Mouse (Mus musculus): Measurements from ENCODE around the gene Zdhhc21. TPM values are rescaled to one million over a fixed set of nuclear protein-coding genes. Genes with fewer than 3 reads are reported as not detected.

Zdhhc21 gene
- polyA plus RNA-seq (2021) = 9.0 TPM

DNA sequence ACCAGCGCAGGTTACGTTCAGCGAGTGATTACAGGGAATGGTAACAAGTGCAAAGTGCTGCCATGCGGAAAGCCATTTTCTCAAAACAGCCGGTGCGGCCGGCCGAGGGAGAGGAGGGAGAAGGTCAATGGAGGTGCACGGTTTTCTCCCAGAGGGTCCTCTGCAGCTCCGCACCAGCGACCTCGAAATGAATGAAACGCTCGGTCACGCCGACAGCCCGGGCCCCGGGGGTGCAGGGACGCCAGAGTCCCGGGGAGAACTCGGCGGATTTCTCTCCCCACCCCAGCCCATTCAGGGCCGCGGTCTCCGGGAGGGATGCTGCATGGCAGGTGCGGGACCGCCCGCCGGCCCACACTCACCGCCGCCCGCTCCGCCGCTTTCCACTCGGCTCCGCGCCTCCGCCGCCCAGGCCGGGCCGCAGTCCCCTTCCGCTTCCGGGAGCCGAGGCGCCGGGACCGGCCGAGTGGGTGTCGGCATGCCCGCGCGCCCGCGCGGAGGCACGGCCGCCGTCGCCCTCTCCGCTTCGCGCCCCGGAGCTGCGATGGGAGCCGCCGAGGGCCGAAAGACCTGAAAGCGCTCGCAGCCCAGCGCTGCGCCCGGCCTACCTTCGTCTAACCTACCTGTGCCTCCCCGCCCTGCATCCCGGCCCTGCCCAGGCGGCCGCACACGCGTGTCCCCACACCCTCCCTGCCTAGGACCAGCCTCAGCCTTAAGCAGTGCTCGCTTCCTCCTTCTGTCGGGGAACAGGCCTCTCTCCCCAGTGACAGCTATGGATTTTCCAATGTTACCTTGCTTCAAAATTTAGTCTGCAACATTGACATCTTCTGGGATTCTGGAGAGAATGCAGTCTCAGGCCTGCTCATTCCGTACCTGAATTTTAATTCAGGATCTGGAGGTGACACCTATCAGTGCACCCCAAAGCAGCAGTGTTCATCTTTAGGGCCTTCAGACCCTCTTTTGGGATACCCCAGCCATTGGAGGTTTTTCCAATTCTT lies at the start of gene Zdhhc21:
Gene Zdhhc21 (minus strand): TSS at position 828 of the 995 bp plus-strand sequence.
- ATAC-seq = peak; percentile 80
- H3K27me3 ChIP-seq = no peaks in the 10 kb centered on the region
- ChIA-PET POLR2A (no interaction called here), CTCF (no interaction called here)
- no peak for TF ChIP-seq CTCF (IDR thresholded peaks at IDR 0.05)
- in situ Hi-C loops (cut with MboI; ENCODE audit: low pct_unique_long_range_greater_than_20kb) = no loop called here
- no peak for DNase-seq (ENCODE audit: low read depth, low spot score)

DNA sequence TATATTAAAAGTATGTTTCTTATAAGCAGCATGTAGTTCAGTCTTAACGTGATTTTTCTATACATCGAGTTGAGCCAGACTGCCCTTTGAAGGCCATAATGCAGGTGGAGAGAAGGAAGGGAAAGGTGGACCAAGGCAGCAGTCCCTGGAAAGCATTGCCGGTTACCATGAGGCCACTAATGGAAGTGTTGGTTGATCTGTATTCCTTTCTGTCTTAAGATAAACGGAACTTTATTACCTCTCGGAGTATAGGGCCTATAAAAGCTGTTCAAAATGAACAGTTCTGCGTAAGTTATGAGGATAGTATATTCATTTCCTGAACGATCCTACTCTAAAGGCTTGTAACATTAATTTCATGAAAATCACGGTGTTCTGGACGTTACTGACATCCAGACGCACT lies 35.5 kb upstream of the Zdhhc21 start:
- H3K27me3 ChIP-seq = no peaks in the 10 kb centered on the region
- ChIA-PET CTCF (no interaction called here), POLR2A (no interaction called here)
- in situ Hi-C loops (cut with MboI; ENCODE audit: low pct_unique_long_range_greater_than_20kb) = no loop called here
- ATAC-seq (no peak), DNase-seq (ENCODE audit: low read depth, low spot score) (no peak)
- no peak for TF ChIP-seq CTCF (IDR thresholded peaks at IDR 0.05)

- POLR2A ChIA-PET = no interaction called here
- ATAC-seq (no peak), DNase-seq (ENCODE audit: low read depth, low spot score) (no peak)
- no peaks in the 10 kb centered on the region for H3K27me3 ChIP-seq
- TF ChIP-seq CTCF (IDR thresholded peaks at IDR 0.05) = no peak
- in situ Hi-C loops (cut with MboI; ENCODE audit: low pct_unique_long_range_greater_than_20kb) = no loop called here
- CTCF ChIA-PET = no interaction called here
Observed at GRCm38 (mm10) chr4:82892247-82892646, 32.5 kb upstream of the Zdhhc21 start.

DNA sequence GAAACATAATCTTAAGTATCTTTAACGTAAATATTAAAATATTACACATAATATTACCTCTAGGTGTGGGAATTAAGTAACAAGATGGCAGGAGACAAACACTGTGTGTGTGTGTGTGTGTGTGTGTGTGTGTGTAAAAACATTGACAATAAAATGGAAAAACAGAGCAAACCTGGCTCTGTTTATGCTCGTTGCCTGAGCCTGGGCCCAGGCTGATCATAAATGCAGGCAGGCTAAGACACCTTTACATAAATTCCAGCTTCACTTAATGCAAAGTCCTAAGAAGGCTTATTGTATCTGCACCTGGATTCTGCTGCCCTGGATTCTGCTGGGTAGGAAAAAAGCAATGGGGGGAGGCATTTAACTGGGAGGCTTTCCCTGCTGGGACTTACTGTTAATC lies 31.8 kb upstream of the Zdhhc21 start:
- no peak for TF ChIP-seq CTCF (IDR thresholded peaks at IDR 0.05)
- no peak for DNase-seq (ENCODE audit: low read depth, low spot score)

GRCm38 (mm10) chr4:82891049-82891448 lies 31.3 kb upstream of the Zdhhc21 start:
- in situ Hi-C loops (cut with MboI; ENCODE audit: low pct_unique_long_range_greater_than_20kb) = no loop called here
- DNase-seq (ENCODE audit: low read depth, low spot score) = no peak
- ATAC-seq = no peak
- ChIA-PET CTCF (no interaction called here), POLR2A (no interaction called here)
- H3K27me3 ChIP-seq = no peaks in the 10 kb centered on the region
- no peak for TF ChIP-seq CTCF (IDR thresholded peaks at IDR 0.05)

More for the DNA sequence above, 31.8 kb upstream of the Zdhhc21 start:
- ATAC-seq = no peak
- no peaks in the 10 kb centered on the region for H3K27me3 ChIP-seq
- CTCF ChIA-PET = no interaction called here
- POLR2A ChIA-PET = no interaction called here
- in situ Hi-C loops (cut with MboI; ENCODE audit: low pct_unique_long_range_greater_than_20kb) = no loop called here

- CTCF ChIA-PET = interaction anchor here (1.4 to 1.5 kb wide), 2 partner anchors 9 to 15 kb away, joined by 3 to 5 read pairs; no protein-coding TSS in a partner anchor
- POLR2A ChIA-PET = no interaction called here
Observed at GRCm38 (mm10) chr4:82890585-82890984, 30.8 kb upstream of the Zdhhc21 start.

DNA sequence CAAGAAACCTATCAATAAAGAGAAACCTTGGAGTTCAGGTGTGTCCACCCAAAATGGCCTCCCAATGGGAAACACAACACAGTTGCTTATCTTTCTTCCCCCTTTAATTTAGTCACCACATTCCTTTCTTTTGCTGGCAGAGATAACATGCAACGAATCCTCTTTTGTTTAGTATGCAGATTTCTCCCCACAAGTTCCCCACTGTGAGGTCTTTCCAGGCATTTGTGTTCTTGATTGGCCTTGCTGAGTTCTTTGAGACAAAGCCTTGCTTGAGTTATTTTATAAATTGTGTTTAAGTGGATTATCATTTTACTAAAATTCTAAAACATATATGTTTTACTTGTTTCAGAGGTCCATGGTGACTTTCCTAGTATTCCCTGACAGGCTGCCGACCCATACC lies 26.4 kb upstream of the Zdhhc21 start:
- TF ChIP-seq CTCF (IDR thresholded peaks at IDR 0.05) = no peak
- in situ Hi-C loops (cut with MboI; ENCODE audit: low pct_unique_long_range_greater_than_20kb) = no loop called here
- DNase-seq (ENCODE audit: low read depth, low spot score) (no peak), ATAC-seq (no peak)
- H3K27me3 ChIP-seq = no peaks in the 10 kb centered on the region
- ChIA-PET POLR2A (no interaction called here), CTCF (no interaction called here)

More at GRCm38 (mm10) chr4:82890585-82890984, 30.8 kb upstream of the Zdhhc21 start:
- no peak for DNase-seq (ENCODE audit: low read depth, low spot score)
- no peak for ATAC-seq
- H3K27me3 ChIP-seq = no peaks in the 10 kb centered on the region
- TF ChIP-seq CTCF (IDR thresholded peaks at IDR 0.05) = no peak
- in situ Hi-C loops (cut with MboI; ENCODE audit: low pct_unique_long_range_greater_than_20kb) = no loop called here

DNA sequence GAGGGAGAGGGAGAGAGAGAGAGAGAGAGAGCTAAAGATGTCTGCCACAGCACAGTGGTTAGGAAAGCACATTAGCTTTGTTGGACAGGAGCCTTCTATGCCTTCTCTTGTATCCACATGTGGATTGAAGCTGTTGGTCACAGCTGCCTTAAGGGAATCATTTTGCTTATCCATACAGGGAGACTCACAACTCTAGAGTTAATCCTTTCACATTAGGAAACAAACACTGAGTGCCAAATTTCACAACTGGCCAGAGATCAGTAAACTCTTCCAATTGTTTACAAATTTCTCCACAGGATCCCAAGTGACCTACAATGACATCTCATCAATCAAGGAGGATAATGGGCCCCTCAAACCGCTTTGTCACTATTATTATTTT lies 25.8 kb upstream of the Zdhhc21 start:
- in situ Hi-C loops (cut with MboI; ENCODE audit: low pct_unique_long_range_greater_than_20kb) = no loop called here
- H3K27me3 ChIP-seq = no peaks in the 10 kb centered on the region
- DNase-seq (ENCODE audit: low read depth, low spot score) (no peak), ATAC-seq (no peak)
- ChIA-PET POLR2A (interaction anchor here (0.7 kb wide), 1 partner anchor 1732 kb away, joined by 4 read pairs; no protein-coding TSS in a partner anchor), CTCF (no interaction called here)
- TF ChIP-seq CTCF (IDR thresholded peaks at IDR 0.05) = no peak

DNA sequence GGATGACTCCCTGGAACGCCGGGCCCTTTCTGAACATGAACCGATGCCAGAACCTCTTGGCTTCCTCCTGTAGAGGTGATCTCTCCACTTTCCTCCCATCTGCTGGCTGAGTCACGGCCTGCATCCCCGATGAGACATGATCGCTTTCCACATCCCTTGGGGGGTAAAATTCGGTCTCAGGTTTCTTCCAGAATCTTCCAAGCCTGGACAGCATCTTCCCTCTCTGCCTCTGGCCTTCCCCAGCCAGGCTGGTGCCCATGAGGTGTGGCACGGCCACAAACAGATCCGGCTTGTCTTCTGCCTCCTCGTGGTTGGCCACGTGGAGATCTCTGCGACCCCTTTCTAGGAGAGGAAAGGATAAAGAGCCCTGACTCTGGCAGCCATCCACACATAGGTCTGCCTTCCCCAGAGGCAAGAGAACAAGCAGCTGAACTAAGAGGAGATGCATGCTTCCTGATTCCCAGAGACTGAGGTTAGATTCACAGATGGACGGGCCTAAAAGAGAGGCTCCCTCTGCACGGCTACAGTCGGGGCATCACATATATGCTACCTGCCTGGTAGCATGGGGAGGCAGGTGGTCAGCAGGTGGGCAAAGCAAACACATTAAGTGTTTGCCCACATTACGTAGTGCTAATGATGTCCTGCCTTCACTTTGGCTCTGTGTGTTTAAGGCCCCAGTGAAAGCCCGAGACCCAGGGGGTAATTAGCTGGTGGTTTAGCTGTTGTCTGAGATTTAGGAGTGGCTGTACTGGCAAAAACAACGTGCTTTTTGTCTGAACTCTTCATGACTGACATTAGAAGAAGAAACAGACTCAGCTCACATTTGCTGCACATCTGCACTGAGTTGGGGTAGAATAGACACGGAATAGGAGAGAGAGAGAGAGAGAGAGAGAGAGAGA lies 25.1 kb upstream of the Zdhhc21 start, which contains the start of gene Cer1:
Gene Cer1 (minus strand): TSS at position 513 of the 899 bp plus-strand sequence.
- TF ChIP-seq CTCF (IDR thresholded peaks at IDR 0.05) = no peak
- in situ Hi-C loops (cut with MboI; ENCODE audit: low pct_unique_long_range_greater_than_20kb) = no loop called here
- ATAC-seq = no peak
- no peaks in the 10 kb centered on the region for H3K27me3 ChIP-seq
- POLR2A ChIA-PET = interaction anchor here (0.7 kb wide), 1 partner anchor 1731 kb away, joined by 4 read pairs; no protein-coding TSS in a partner anchor
- CTCF ChIA-PET = no interaction called here
- DNase-seq (ENCODE audit: low read depth, low spot score) = no peak

DNA sequence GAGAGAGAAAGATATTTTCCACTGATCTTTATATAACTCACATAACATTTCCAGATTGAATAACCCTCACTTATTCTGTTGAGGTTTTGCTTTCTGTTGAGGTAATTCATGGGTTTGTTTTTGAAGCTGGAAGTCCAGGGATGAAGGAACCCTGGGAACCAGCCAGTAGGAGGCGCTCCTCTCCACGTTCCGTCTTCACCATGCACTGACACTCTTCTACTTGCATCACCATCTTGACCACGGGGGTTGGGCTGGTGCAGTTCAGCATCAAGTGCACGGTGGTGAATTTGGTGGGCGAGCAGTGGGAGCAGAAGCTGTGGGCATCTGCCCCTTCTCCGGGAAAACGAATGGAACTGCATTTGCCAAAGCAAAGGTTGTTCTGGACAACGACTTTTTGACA lies 22.7 kb upstream of the Zdhhc21 start:
- in situ Hi-C loops (cut with MboI; ENCODE audit: low pct_unique_long_range_greater_than_20kb) = no loop called here
- ATAC-seq (no peak), DNase-seq (ENCODE audit: low read depth, low spot score) (no peak)
- TF ChIP-seq CTCF (IDR thresholded peaks at IDR 0.05) = no peak
- no peaks in the 10 kb centered on the region for H3K27me3 ChIP-seq
- POLR2A ChIA-PET = no interaction called here
- CTCF ChIA-PET = no interaction called here

All from Patski (cell line).